Mouse (Mus musculus): Measurements from ENCODE around the gene Nckap5. TPM values are rescaled to one million over a fixed set of nuclear protein-coding genes. Genes with fewer than 3 reads are reported as not detected.

Gene Nckap5
- polyA plus RNA-seq, 2 experiments = 0.31 to 1.3 TPM

- no peak overlapping the region for H3K27ac ChIP-seq
- H3K9me3 ChIP-seq (ENCODE audit: control insufficient read depth, low read length) = no peaks in the 10 kb centered on the region
- ATAC-seq (ENCODE audit: insufficient read depth) (no peak), DNase-seq (ENCODE audit: low read depth in 3 of 3, low spot score in 3 of 3) (no peak)
- H3K36me3 ChIP-seq (replicated peaks; ENCODE audit: control insufficient read depth, insufficient read depth, low read depth) = no peaks in the 10 kb centered on the region
- WGBS (ENCODE audit: insufficient replicate concordance) = 56% methylated on average over 6 of the region's 6 CpGs
- H3K4me2 ChIP-seq (ENCODE audit: low read depth) = no peak overlapping the region
- peaks cover 0 to 2% of the 10 kb centered on the region in 2 experiments; a peak in 2 of 4 replicates for H3K4me1 ChIP-seq (replicated peaks; ENCODE audit: control insufficient read depth in 2 of 2, insufficient read depth in 2 of 2, low read length in 1 of 2)
- H3K4me3 ChIP-seq (ENCODE audit: insufficient read depth in 1 of 2, low read depth in 2 of 2, low read length in 2 of 2) = no peak overlapping the region
- H3K27me3 ChIP-seq (ENCODE audit: control insufficient read depth, insufficient read depth, low read length) = no peaks in the 10 kb centered on the region
- TF ChIP-seq EP300 (IDR thresholded peaks at IDR 0.05; ENCODE audit: low read depth) (no peak), CTCF (IDR thresholded peaks at IDR 0.05; ENCODE audit: low read depth) (no peak)
- H3K9ac ChIP-seq (replicated peaks) = no peak overlapping the region
Observed at GRCm38 (mm10) chr1:125971933-125972332, 858.7 kb downstream of the Nckap5 start.

GRCm38 (mm10) chr1:125967671-125968070, 862.9 kb downstream of the Nckap5 start:
- Histone ChIP-seq H3K4me1 (replicated peaks; ENCODE audit: control insufficient read depth in 2 of 2, insufficient read depth in 2 of 2, low read length in 1 of 2) (peaks cover 0 to 2% of the 10 kb centered on the region in 2 experiments; a peak in 2 of 4 replicates), H3K27me3 (ENCODE audit: control insufficient read depth, insufficient read depth, low read length) (no peaks in the 10 kb centered on the region), H3K4me2 (ENCODE audit: low read depth) (no peak overlapping the region), H3K9me3 (ENCODE audit: control insufficient read depth, low read length) (no peaks in the 10 kb centered on the region), H3K36me3 (replicated peaks; ENCODE audit: control insufficient read depth, insufficient read depth, low read depth) (no peaks in the 10 kb centered on the region), H3K9ac (replicated peaks) (no peak overlapping the region), H3K4me3 (ENCODE audit: insufficient read depth in 1 of 2, low read depth in 2 of 2, low read length in 2 of 2) (no peak overlapping the region), H3K27ac (no peak overlapping the region)
- DNase-seq (ENCODE audit: low read depth in 3 of 3, low spot score in 3 of 3) = no peak
- no peak for TF ChIP-seq CTCF (IDR thresholded peaks at IDR 0.05; ENCODE audit: low read depth)
- no peak for TF ChIP-seq EP300 (IDR thresholded peaks at IDR 0.05; ENCODE audit: low read depth)
- no peak for ATAC-seq (ENCODE audit: insufficient read depth)
- WGBS (ENCODE audit: insufficient replicate concordance) = 43% methylated on average over 6 of the region's 6 CpGs

- TF ChIP-seq CTCF (IDR thresholded peaks at IDR 0.05; ENCODE audit: low read depth) (no peak), EP300 (IDR thresholded peaks at IDR 0.05; ENCODE audit: low read depth) (no peak)
- H3K4me3 ChIP-seq (ENCODE audit: insufficient read depth in 1 of 2, low read depth in 2 of 2, low read length in 2 of 2) = no peak overlapping the region
- H3K4me1 ChIP-seq (replicated peaks; ENCODE audit: control insufficient read depth in 2 of 2, insufficient read depth in 2 of 2, low read length in 1 of 2) = no peaks in the 10 kb centered on the region
- no peaks in the 10 kb centered on the region for H3K27me3 ChIP-seq (ENCODE audit: control insufficient read depth, insufficient read depth, low read length)
- H3K9me3 ChIP-seq (ENCODE audit: control insufficient read depth, low read length) = no peaks in the 10 kb centered on the region
- H3K27ac ChIP-seq = no peak overlapping the region
- no peak overlapping the region for H3K4me2 ChIP-seq (ENCODE audit: low read depth)
- H3K9ac ChIP-seq (replicated peaks) = no peak overlapping the region
- ATAC-seq (ENCODE audit: insufficient read depth) = no peak
- DNase-seq (ENCODE audit: low read depth in 3 of 3, low spot score in 3 of 3) = no peak
- no peaks in the 10 kb centered on the region for H3K36me3 ChIP-seq (replicated peaks; ENCODE audit: control insufficient read depth, insufficient read depth, low read depth)
- WGBS (ENCODE audit: insufficient replicate concordance) = 70% methylated on average over 3 of the region's 3 CpGs
Observed at GRCm38 (mm10) chr1:125951026-125951425, 879.6 kb downstream of the Nckap5 start.

GRCm38 (mm10) chr1:125949076-125949475, 881.5 kb downstream of the Nckap5 start:
- H3K9ac ChIP-seq (replicated peaks) = no peak overlapping the region
- no peak overlapping the region for H3K4me2 ChIP-seq (ENCODE audit: low read depth)
- WGBS (ENCODE audit: insufficient replicate concordance) = 60% methylated on average over 6 of the region's 6 CpGs
- no peak for ATAC-seq (ENCODE audit: insufficient read depth)
- H3K36me3 ChIP-seq (replicated peaks; ENCODE audit: control insufficient read depth, insufficient read depth, low read depth) = no peaks in the 10 kb centered on the region
- no peak for DNase-seq (ENCODE audit: low read depth in 3 of 3, low spot score in 3 of 3)
- H3K4me1 ChIP-seq (replicated peaks; ENCODE audit: control insufficient read depth in 2 of 2, insufficient read depth in 2 of 2, low read length in 1 of 2) = no peaks in the 10 kb centered on the region
- H3K27ac ChIP-seq = no peak overlapping the region
- no peaks in the 10 kb centered on the region for H3K27me3 ChIP-seq (ENCODE audit: control insufficient read depth, insufficient read depth, low read length)
- H3K9me3 ChIP-seq (ENCODE audit: control insufficient read depth, low read length) = no peaks in the 10 kb centered on the region
- H3K4me3 ChIP-seq (ENCODE audit: insufficient read depth in 1 of 2, low read depth in 2 of 2, low read length in 2 of 2) = no peak overlapping the region
- TF ChIP-seq EP300 (IDR thresholded peaks at IDR 0.05; ENCODE audit: low read depth) (no peak), CTCF (IDR thresholded peaks at IDR 0.05; ENCODE audit: low read depth) (no peak)

GRCm38 (mm10) chr1:125945136-125945535, 885.5 kb downstream of the Nckap5 start:
- no peak overlapping the region for H3K9ac ChIP-seq (replicated peaks)
- 55% methylated on average over 9 of the region's 9 CpGs for WGBS (ENCODE audit: insufficient replicate concordance)
- no peaks in the 10 kb centered on the region for H3K36me3 ChIP-seq (replicated peaks; ENCODE audit: control insufficient read depth, insufficient read depth, low read depth)
- H3K4me3 ChIP-seq (ENCODE audit: insufficient read depth in 1 of 2, low read depth in 2 of 2, low read length in 2 of 2) = no peak overlapping the region
- no peak for ATAC-seq (ENCODE audit: insufficient read depth)
- TF ChIP-seq EP300 (IDR thresholded peaks at IDR 0.05; ENCODE audit: low read depth) (no peak), CTCF (IDR thresholded peaks at IDR 0.05; ENCODE audit: low read depth) (no peak)
- no peaks in the 10 kb centered on the region for H3K9me3 ChIP-seq (ENCODE audit: control insufficient read depth, low read length)
- no peak for DNase-seq (ENCODE audit: low read depth in 3 of 3, low spot score in 3 of 3)
- H3K4me2 ChIP-seq (ENCODE audit: low read depth) = no peak overlapping the region
- H3K27me3 ChIP-seq (ENCODE audit: control insufficient read depth, insufficient read depth, low read length) = no peaks in the 10 kb centered on the region
- H3K27ac ChIP-seq = no peak overlapping the region
- no peaks in the 10 kb centered on the region for H3K4me1 ChIP-seq (replicated peaks; ENCODE audit: control insufficient read depth in 2 of 2, insufficient read depth in 2 of 2, low read length in 1 of 2)

All from liver, embryonic 14.5 days (tissue).